Mouse (Mus musculus): Measurements from ENCODE around the gene Dip2c. TPM values are rescaled to one million over a fixed set of nuclear protein-coding genes. Genes with fewer than 3 reads are reported as not detected.

Dip2c gene
- polyA plus RNA-seq, 1 experiment from 2014 or later, result 8.6 TPM

GRCm38 (mm10) chr13:9601350-9601749 is 325.0 kb downstream of the Dip2c start:
- Histone ChIP-seq H3K27me3 (ENCODE audit: insufficient read depth, low read length) (no peaks in the 10 kb centered on the region), H3K36me3 (ENCODE audit: insufficient read depth) (peaks cover 2% of the 10 kb centered on the region; the same call in 1 of the 2 replicates), H3K4me1 (ENCODE audit: insufficient read depth) (no peaks in the 10 kb centered on the region), H3K4me2 (no peak overlapping the region), H3K27ac (ENCODE audit: low read depth) (no peak overlapping the region), H3K9me3 (ENCODE audit: low read depth, low read length) (no peaks in the 10 kb centered on the region), H3K4me3 (ENCODE audit: low read depth, low read length) (no peak overlapping the region), H3K9ac (no peak overlapping the region)
- TF ChIP-seq CTCF (IDR thresholded peaks at IDR 0.05; ENCODE audit: low read depth), result no peak
- DNase-seq, result no peak
- ATAC-seq (ENCODE audit: insufficient read depth), result no peak
- WGBS, result 75% methylated on average over 3 of the region's 3 CpGs

- Histone ChIP-seq H3K27me3 (ENCODE audit: insufficient read depth, low read length) (no peaks in the 10 kb centered on the region), H3K4me3 (ENCODE audit: low read depth, low read length) (no peak overlapping the region), H3K4me1 (ENCODE audit: insufficient read depth) (no peaks in the 10 kb centered on the region), H3K36me3 (ENCODE audit: insufficient read depth) (peaks cover 9% of the 10 kb centered on the region; the same call in 1 of the 2 replicates), H3K9me3 (ENCODE audit: low read depth, low read length) (no peaks in the 10 kb centered on the region), H3K4me2 (no peak overlapping the region), H3K9ac (no peak overlapping the region), H3K27ac (ENCODE audit: low read depth) (no peak overlapping the region)
- WGBS, result 64% methylated on average over 1 of the region's 1 CpGs
- no peak for ATAC-seq (ENCODE audit: insufficient read depth)
- TF ChIP-seq CTCF (IDR thresholded peaks at IDR 0.05; ENCODE audit: low read depth), result no peak
- DNase-seq, result no peak
These were observed 334.9 kb downstream of the Dip2c start for GRCm38 (mm10) chr13:9611229-9611628.

GRCm38 (mm10) chr13:9632684-9633083 is 356.4 kb downstream of the Dip2c start:
- no peaks in the 10 kb centered on the region for H3K4me1 ChIP-seq (ENCODE audit: insufficient read depth)
- no peak overlapping the region for H3K4me3 ChIP-seq (ENCODE audit: low read depth, low read length)
- 79% methylated on average over 2 of the region's 2 CpGs for WGBS
- H3K27me3 ChIP-seq (ENCODE audit: insufficient read depth, low read length), result no peaks in the 10 kb centered on the region
- no peak for ATAC-seq (ENCODE audit: insufficient read depth)
- no peaks in the 10 kb centered on the region for H3K9me3 ChIP-seq (ENCODE audit: low read depth, low read length)
- DNase-seq, result no peak
- H3K9ac ChIP-seq, result no peak overlapping the region
- no peak overlapping the region for H3K27ac ChIP-seq (ENCODE audit: low read depth)
- no peak for TF ChIP-seq CTCF (IDR thresholded peaks at IDR 0.05; ENCODE audit: low read depth)
- 0 out of 2 replicates have a peak, but pooled peaks cover 8% of the 10 kb centered on the region for H3K36me3 ChIP-seq (ENCODE audit: insufficient read depth)
- no peak overlapping the region for H3K4me2 ChIP-seq

GRCm38 (mm10) chr13:9635951-9636350 is 359.6 kb downstream of the Dip2c start:
- Histone ChIP-seq H3K9ac (no peak overlapping the region), H3K4me2 (no peak overlapping the region), H3K27me3 (ENCODE audit: insufficient read depth, low read length) (no peaks in the 10 kb centered on the region), H3K4me3 (ENCODE audit: low read depth, low read length) (no peak overlapping the region), H3K27ac (ENCODE audit: low read depth) (no peak overlapping the region), H3K4me1 (ENCODE audit: insufficient read depth) (no peaks in the 10 kb centered on the region), H3K36me3 (ENCODE audit: insufficient read depth) (0 out of 2 replicates have a peak, but pooled peaks cover 8% of the 10 kb centered on the region), H3K9me3 (ENCODE audit: low read depth, low read length) (no peaks in the 10 kb centered on the region)
- TF ChIP-seq CTCF (IDR thresholded peaks at IDR 0.05; ENCODE audit: low read depth), result no peak
- no peak for ATAC-seq (ENCODE audit: insufficient read depth)
- 78% methylated on average over 2 of the region's 2 CpGs for WGBS
- no peak for DNase-seq

GRCm38 (mm10) chr13:9636505-9636904 is 360.2 kb downstream of the Dip2c start:
- peak; percentile 51 for DNase-seq

GRCm38 (mm10) chr13:9637949-9638348 is 361.6 kb downstream of the Dip2c start:
- H3K4me2 ChIP-seq, result no peak overlapping the region
- 48% methylated on average over 3 of the region's 3 CpGs for WGBS
- ATAC-seq (ENCODE audit: insufficient read depth), result no peak; the same call in 1 of the 2 replicates
- no peak overlapping the region for H3K27ac ChIP-seq (ENCODE audit: low read depth)
- H3K9me3 ChIP-seq (ENCODE audit: low read depth, low read length), result no peaks in the 10 kb centered on the region
- no peak overlapping the region for H3K4me3 ChIP-seq (ENCODE audit: low read depth, low read length)
- no peak for TF ChIP-seq CTCF (IDR thresholded peaks at IDR 0.05; ENCODE audit: low read depth)
- no peaks in the 10 kb centered on the region for H3K4me1 ChIP-seq (ENCODE audit: insufficient read depth)
- DNase-seq, result no peak
- 0 out of 2 replicates have a peak, but pooled peaks cover 8% of the 10 kb centered on the region for H3K36me3 ChIP-seq (ENCODE audit: insufficient read depth)
- H3K9ac ChIP-seq, result no peak overlapping the region
- no peaks in the 10 kb centered on the region for H3K27me3 ChIP-seq (ENCODE audit: insufficient read depth, low read length)

More at GRCm38 (mm10) chr13:9636505-9636904, 360.2 kb downstream of the Dip2c start:
- peak; percentile 66 for TF ChIP-seq CTCF (IDR thresholded peaks at IDR 0.05; ENCODE audit: low read depth)
- 50% methylated on average over 4 of the region's 4 CpGs for WGBS
- Histone ChIP-seq H3K4me2 (no peak overlapping the region), H3K4me3 (ENCODE audit: low read depth, low read length) (no peak overlapping the region), H3K36me3 (ENCODE audit: insufficient read depth) (0 out of 2 replicates have a peak, but pooled peaks cover 8% of the 10 kb centered on the region), H3K9ac (no peak overlapping the region), H3K27ac (ENCODE audit: low read depth) (no peak overlapping the region), H3K9me3 (ENCODE audit: low read depth, low read length) (no peaks in the 10 kb centered on the region), H3K27me3 (ENCODE audit: insufficient read depth, low read length) (no peaks in the 10 kb centered on the region), H3K4me1 (ENCODE audit: insufficient read depth) (no peaks in the 10 kb centered on the region)
- ATAC-seq (ENCODE audit: insufficient read depth), result peak; percentile 62; the same call in 1 of the 2 replicates

GRCm38 (mm10) chr13:9648716-9649115 is 372.4 kb downstream of the Dip2c start:
- ATAC-seq (ENCODE audit: insufficient read depth) (no peak), DNase-seq (no peak)
- Histone ChIP-seq H3K27me3 (ENCODE audit: insufficient read depth, low read length) (no peaks in the 10 kb centered on the region), H3K9me3 (ENCODE audit: low read depth, low read length) (no peaks in the 10 kb centered on the region), H3K4me2 (no peak overlapping the region), H3K4me1 (ENCODE audit: insufficient read depth) (no peaks in the 10 kb centered on the region), H3K4me3 (ENCODE audit: low read depth, low read length) (no peak overlapping the region), H3K27ac (ENCODE audit: low read depth) (no peak overlapping the region), H3K36me3 (ENCODE audit: insufficient read depth) (no peaks in the 10 kb centered on the region), H3K9ac (no peak overlapping the region)
- 88% methylated on average over 13 of the region's 13 CpGs for WGBS
- no peak for TF ChIP-seq CTCF (IDR thresholded peaks at IDR 0.05; ENCODE audit: low read depth)

Data from lung, embryonic 14.5 days (tissue).